Mouse (Mus musculus) liver, embryonic 14.5 days (tissue): Measurements from ENCODE around the gene Lamtor2. TPM values are rescaled to one million over a fixed set of nuclear protein-coding genes. Genes with fewer than 3 reads are reported as not detected.
"Not testable (repeated sequence)": the region's sequence is repeated elsewhere in the genome, so short reads cannot be mapped to it uniquely, and the experiment has no call there.

Source experiments
- ATAC-seq: fragments of 200-750 bp; cut with Nextera tagmentation; 2 replicates; pipeline ENCODE4 v1.8.0; 2017; ENCODE audit warnings: moderate number of reproducible peaks, mild to moderate bottlenecking, moderate library complexity; ENCODE audit not compliant: insufficient read depth
- DNase-seq, 3 experiments: peaks; one replicate each; pipeline ENCODE4 v3.0.0-alpha.2; 2012 to 2013; ENCODE audit warnings: low read depth in 3 of 3, low spot score in 3 of 3
- H3K27ac ChIP-seq: fragments of 300-500 bp; sonication (generic); 2 replicates; pipeline ENCODE4 v1.5.1; 2014; ENCODE audit warnings: moderate library complexity, mild to moderate bottlenecking, control low read depth, inconsistent platforms
- H3K27me3 ChIP-seq: fragments of 300-500 bp; sonication (generic); 2 replicates; pipeline ENCODE4 v1.6.1; 2014; ENCODE audit warnings: mild to moderate bottlenecking, low read length, moderate library complexity; ENCODE audit not compliant: control insufficient read depth, insufficient read depth
- H3K36me3 ChIP-seq: fragments of 300-500 bp; sonication (generic); replicated peaks from 2 replicates; pipeline ENCODE4 v1.6.1; 2014; ENCODE audit warnings: low read depth; ENCODE audit not compliant: control insufficient read depth, insufficient read depth
- H3K4me1 ChIP-seq, 2 experiments: fragments of 200-500 bp in 1 of 2; fragments of 300-500 bp in 1 of 2; sonication (generic) in 1 of 2; replicated peaks; 2 replicates each; pipeline ENCODE4 v1.6.1; 2012 to 2014; ENCODE audit warnings: antibody characterized with exemption in 1 of 2, inconsistent platforms in 1 of 2, low read length in 1 of 2; ENCODE audit not compliant: control insufficient read depth in 2 of 2, insufficient read depth in 2 of 2
- H3K4me2 ChIP-seq: fragments of 300-500 bp; sonication (generic); 2 replicates; pipeline ENCODE4 v1.6.1; 2014; ENCODE audit warnings: low read depth, mild to moderate bottlenecking, control low read depth, moderate library complexity
- H3K4me3 ChIP-seq, 2 experiments: fragments of 200-500 bp in 1 of 2; fragments of 300-500 bp in 1 of 2; sonication (generic) in 1 of 2; 2 replicates each; pipeline ENCODE4 v1.5.1; 2012 to 2014; ENCODE audit warnings: low read depth in 2 of 2, low read length in 2 of 2, mild to moderate bottlenecking in 2 of 2, control low read depth in 1 of 2, inconsistent platforms in 1 of 2, moderate library complexity in 1 of 2; ENCODE audit not compliant: insufficient read depth in 1 of 2
- H3K9ac ChIP-seq: fragments of 300-500 bp; sonication (generic); replicated peaks from 2 replicates; pipeline ENCODE4 v1.6.1; 2014; ENCODE audit warnings: mild to moderate bottlenecking, control low read depth, moderate library complexity
- H3K9me3 ChIP-seq: fragments of 300-500 bp; sonication (generic); 2 replicates; pipeline ENCODE4 v1.6.1; 2016; ENCODE audit warnings: low read length, mixed read lengths; ENCODE audit not compliant: control insufficient read depth
- CTCF ChIP-seq: IDR thresholded peaks from 2 replicates; pipeline ENCODE4 v1.5.1; 2016; ENCODE audit warnings: antibody characterized with exemption, low read depth, control low read depth
- EP300 ChIP-seq: IDR thresholded peaks from 2 replicates; pipeline ENCODE4 v1.6.1; 2016; ENCODE audit warnings: antibody characterized with exemption, low read depth
- WGBS: fragments of 180-500 bp; shearing (Covaris S2); extraction: QIAGEN DNeasy Blood & Tissue Kit; methylation state at CpG from one replicate; pipeline ENCODE4 v1.1.7; 2014; ENCODE audit not compliant: insufficient replicate concordance; 5-methylcytosine and 5-hydroxymethylcytosine counted together
- polyA plus RNA-seq, 2 experiments: library from polyadenylated mRNA; depleted of rRNA in 1 of 2; stranded (reverse) in 1 of 2; unstranded in 1 of 2; fragments of >200 nt; fragmentation: Nextera tagmentation in 1 of 2; extraction: Ambion mirVana in 1 of 2; gene quantifications; 2 replicates each; pipeline versions ENCODE4 v1.2.1 to v1.2.3; 2012 to 2014

Gene Lamtor2
- polyA plus RNA-seq, 2 experiments: 62.0 to 73.1 TPM

GRCm38 (mm10) chr3:88579454-88580117 lies 26.7 kb upstream of the Lamtor2 start:
- Histone ChIP-seq H3K9ac (peak overlapping the region; percentile 95), H3K27ac (peak overlapping the region; percentile 65), H3K9me3 (no peaks in the 10 kb centered on the region), H3K4me1 (peaks cover 8 to 13% of the 10 kb centered on the region in 2 experiments; a peak in 3 of 4 replicates), H3K36me3 (peaks cover 11% of the 10 kb centered on the region), H3K4me2 (peak overlapping the region; percentile 86), H3K4me3 (peak overlapping the region; percentile 90 to 97), H3K27me3 (no peaks in the 10 kb centered on the region)
- peak; percentile 83 for ATAC-seq
- peak; percentile 76 to 77 (median 76) for DNase-seq
- TF ChIP-seq EP300 (no peak), CTCF (no peak)
- WGBS: under 1% methylated on average over 34 of the region's 34 CpGs

GRCm38 (mm10) chr3:88578498-88579424 lies 25.9 kb upstream of the Lamtor2 start:
- DNase-seq (no peak), ATAC-seq (peak; percentile 9; the same call in 1 of the 2 replicates)
- no peaks in the 10 kb centered on the region for H3K9me3 ChIP-seq
- peaks cover 11% of the 10 kb centered on the region for H3K36me3 ChIP-seq
- H3K27me3 ChIP-seq: no peaks in the 10 kb centered on the region
- peaks cover 8 to 13% of the 10 kb centered on the region in 2 experiments; a peak in 3 of 4 replicates for H3K4me1 ChIP-seq
- TF ChIP-seq EP300 (no peak), CTCF (no peak)
- H3K4me2 ChIP-seq: peak overlapping the region; percentile 86
- peak overlapping the region; percentile 95; the same call in 1 of the 2 replicates for H3K9ac ChIP-seq
- peak overlapping the region; percentile 90 to 97; a peak in 3 of 4 replicates for H3K4me3 ChIP-seq
- 35% methylated on average over 8 of the region's 8 CpGs for WGBS
- no peak overlapping the region for H3K27ac ChIP-seq

GRCm38 (mm10) chr3:88577846-88578245 lies 25.0 kb upstream of the Lamtor2 start:
- not testable (repeated sequence) for H3K27ac ChIP-seq, H3K4me2 ChIP-seq, H3K4me3 ChIP-seq, H3K36me3 ChIP-seq, ATAC-seq, H3K9me3 ChIP-seq, DNase-seq, H3K9ac ChIP-seq, H3K27me3 ChIP-seq
- WGBS: 73% methylated on average over 5 of the region's 5 CpGs
- peaks cover 8 to 13% of the 10 kb centered on the region in 2 experiments; a peak in 3 of 4 replicates for H3K4me1 ChIP-seq

- H3K27ac ChIP-seq: no peak within 1 kb of the TSS
- no peaks in the 10 kb centered on the region for H3K9me3 ChIP-seq
- TF ChIP-seq CTCF: no peak
- no peak for TF ChIP-seq EP300
- ATAC-seq (no peak), DNase-seq (no peak)
- H3K9ac ChIP-seq: no peak within 1 kb of the TSS
- H3K4me2 ChIP-seq: no peak within 1 kb of the TSS
- no peaks in the 10 kb centered on the region for H3K27me3 ChIP-seq
- no peaks in the 10 kb centered on the region for H3K36me3 ChIP-seq
- H3K4me1 ChIP-seq: peaks cover 8 to 10% of the 10 kb centered on the region in 2 experiments; a peak in 3 of 4 replicates
- H3K4me3 ChIP-seq: no peak within 1 kb of the TSS
- 71% methylated on average over 3 of the region's 3 CpGs for WGBS
Observed at GRCm38 (mm10) chr3:88575540-88575939, 22.7 kb upstream of the Lamtor2 start, which contains the start of gene Ssr2. Gene Ssr2 (plus strand): TSS chr3:88575876.

GRCm38 (mm10) chr3:88573810-88574209 lies 20.9 kb upstream of the Lamtor2 start:
- TF ChIP-seq CTCF (no peak), EP300 (no peak)
- H3K9ac ChIP-seq: no peak overlapping the region
- ATAC-seq: no peak
- H3K27me3 ChIP-seq: no peaks in the 10 kb centered on the region
- no peak overlapping the region for H3K27ac ChIP-seq
- no peak overlapping the region for H3K4me2 ChIP-seq
- no peaks in the 10 kb centered on the region for H3K9me3 ChIP-seq
- peaks cover 3 to 7% of the 10 kb centered on the region in 2 experiments; a peak in 3 of 4 replicates for H3K4me1 ChIP-seq
- no peaks in the 10 kb centered on the region for H3K36me3 ChIP-seq
- 62% methylated on average over 2 of the region's 2 CpGs for WGBS
- no peak overlapping the region for H3K4me3 ChIP-seq
- no peak for DNase-seq
